Mouse (Mus musculus): ENCODE data around the gene Ddx27.
A peak's percentile ranks its signal among the peaks of the same experiment; 100 is the strongest.

Ddx27 gene

GRCm38 (mm10) chr2:167028553-167028952, 13.6 kb downstream of the Ddx27 start:
- DNase-seq (ENCODE audit: low spot score) = no peak

GRCm38 (mm10) chr2:167030507-167030906, 15.5 kb downstream of the Ddx27 start:
- DNase-seq (ENCODE audit: low spot score) = no peak

- DNase-seq (ENCODE audit: low spot score) = no peak
These were observed 22.7 kb downstream of the Ddx27 start for GRCm38 (mm10) chr2:167037710-167038109.

GRCm38 (mm10) chr2:167038297-167038696, 23.3 kb downstream of the Ddx27 start:
- DNase-seq (ENCODE audit: low spot score) = no peak

- DNase-seq (ENCODE audit: low spot score) = no peak
These were observed 23.7 kb downstream of the Ddx27 start for GRCm38 (mm10) chr2:167038716-167039115.

GRCm38 (mm10) chr2:167039386-167039785, 24.4 kb downstream of the Ddx27 start:
- no peak for DNase-seq (ENCODE audit: low spot score)

GRCm38 (mm10) chr2:167043400-167044121, 28.6 kb downstream of the Ddx27 start:
- DNase-seq (ENCODE audit: low spot score) = no peak

GRCm38 (mm10) chr2:167048223-167048622, 33.2 kb downstream of the Ddx27 start:
- no peak for DNase-seq (ENCODE audit: low spot score)

GRCm38 (mm10) chr2:167048698-167049358, 33.8 kb downstream of the Ddx27 start:
- no peak for DNase-seq (ENCODE audit: low spot score)

- DNase-seq (ENCODE audit: low spot score) = no peak
These were observed 38.3 kb downstream of the Ddx27 start for GRCm38 (mm10) chr2:167053127-167053844.

GRCm38 (mm10) chr2:167055386-167055785, 40.4 kb downstream of the Ddx27 start:
- no peak for DNase-seq (ENCODE audit: low spot score)

- no peak for DNase-seq (ENCODE audit: low spot score)
These were observed 41.4 kb downstream of the Ddx27 start for GRCm38 (mm10) chr2:167056210-167056941.

GRCm38 (mm10) chr2:167056942-167057323, 41.9 kb downstream of the Ddx27 start:
- DNase-seq (ENCODE audit: low spot score) = no peak

GRCm38 (mm10) chr2:167058201-167058600, 43.2 kb downstream of the Ddx27 start:
- DNase-seq (ENCODE audit: low spot score) = no peak

- DNase-seq (ENCODE audit: low spot score) = no peak
These were observed 43.9 kb downstream of the Ddx27 start for GRCm38 (mm10) chr2:167058814-167059387.

GRCm38 (mm10) chr2:167059536-167059935, 44.5 kb downstream of the Ddx27 start:
- no peak for DNase-seq (ENCODE audit: low spot score)

- no peak for DNase-seq (ENCODE audit: low spot score)
These were observed 45.0 kb downstream of the Ddx27 start for GRCm38 (mm10) chr2:167059960-167060359.

GRCm38 (mm10) chr2:167060360-167060759, 45.4 kb downstream of the Ddx27 start:
- DNase-seq (ENCODE audit: low spot score) = no peak

- no peak for DNase-seq (ENCODE audit: low spot score)
These were observed 45.8 kb downstream of the Ddx27 start for GRCm38 (mm10) chr2:167060761-167061160.

GRCm38 (mm10) chr2:167061381-167062034, 46.5 kb downstream of the Ddx27 start:
- no peak for DNase-seq (ENCODE audit: low spot score)

- DNase-seq (ENCODE audit: low spot score) = peak; percentile 93
These were observed 47.5 kb downstream of the Ddx27 start for GRCm38 (mm10) chr2:167062497-167062911.
